In the genomic region with DNA sequence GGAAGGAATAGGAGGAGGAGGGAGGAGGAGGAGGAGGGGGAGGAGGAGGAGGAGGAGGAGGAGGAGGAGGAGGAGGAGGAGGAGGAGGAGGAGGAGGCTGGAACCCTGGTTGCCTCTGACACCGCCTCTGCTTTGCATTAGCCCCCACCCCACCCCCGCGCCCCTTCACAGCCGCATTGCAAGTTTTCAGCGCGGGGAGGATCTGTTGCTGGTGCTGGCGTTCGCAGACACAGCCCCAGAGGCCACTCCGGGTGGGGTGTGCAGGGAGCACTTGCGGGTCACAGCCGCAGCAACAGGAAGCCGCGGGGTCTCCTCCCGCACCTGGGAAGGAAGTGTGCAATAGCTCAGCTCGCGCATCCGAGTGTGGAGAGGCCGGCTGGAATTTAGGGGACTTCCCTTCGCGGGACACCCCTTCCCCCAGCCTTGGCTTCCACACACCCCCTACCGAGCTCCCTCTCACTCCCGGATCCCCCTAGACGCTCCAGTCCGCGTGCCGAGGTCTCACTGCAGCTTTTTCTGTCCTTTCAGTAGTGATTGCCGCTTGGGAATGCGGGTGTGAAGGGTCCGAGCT, we compare ENCODE assay signal across 7 mouse cellular contexts. TPM values are rescaled to one million over a fixed set of nuclear protein-coding genes. Genes with fewer than 3 reads are reported as not detected.
DNase-seq lines count a peak whose midpoint lies in the region; ATAC-seq lines count a peak whose summit lies in the region.

No protein-coding gene starts in this region.

- ATAC-seq in intestine, embryonic 14.5 days (replicated peaks; ENCODE audit: low FRiP score, low TSS enrichment, low read depth), result peak; percentile 23
- peak; percentile 25; the same call in 1 of the 2 replicates for ATAC-seq in megakaryocyte progenitor cell, adult 5-6 weeks (replicated peaks; ENCODE audit: poor library complexity)

- H3K27me3 ChIP-seq in intestine, embryonic 14.5 days (replicated peaks; ENCODE audit: control insufficient read depth, insufficient read depth, low read length), result no peaks in the 10 kb centered on the region

- peaks cover 16% of the 10 kb centered on the region for H3K4me1 ChIP-seq in intestine, embryonic 14.5 days (replicated peaks; ENCODE audit: control insufficient read depth, insufficient read depth, low read length)

- intact Hi-C loops in left cerebral cortex, postnatal 36 days (cut with DNase I), result loop anchor here (2.0 to 5.0 kb wide), 4 partner anchors 51 to 373 kb away; partner anchors contain the start of gene Cgrrf1

- WGBS in intestine, embryonic 14.5 days, result 0% methylated on average over 19 of the region's 29 CpGs

- H3K36me3 ChIP-seq in intestine, embryonic 14.5 days (ENCODE audit: control insufficient read depth, insufficient read depth, low read length), result 0 out of 2 replicates have a peak, but pooled peaks cover 3% of the 10 kb centered on the region

- H3K9ac ChIP-seq in intestine, embryonic 14.5 days (ENCODE audit: low read length), result peak overlapping the region; percentile 74

- peak overlapping the region; percentile 96 for H3K4me2 ChIP-seq in intestine, embryonic 14.5 days (ENCODE audit: low read length)

- peak; percentile 55 for DNase-seq in ZHBTc4 (ENCODE audit: low read depth, low spot score)
- DNase-seq in cerebellum, postnatal 25 days, result peak; percentile 53 to 59
- peak; percentile 47 for DNase-seq in gastrocnemius, postnatal 25 days
- peak; percentile 87 for DNase-seq in intestine, embryonic 14.5 days (ENCODE audit: low spot score)
- peak; percentile 55 for DNase-seq in left cerebral cortex, postnatal 36 days (ENCODE audit: low spot score in 2 of 2)
- DNase-seq in right cerebral cortex, postnatal 4 days, result peak; percentile 53

- H3K27ac ChIP-seq in intestine, embryonic 14.5 days (ENCODE audit: low read depth), result peak overlapping the region; percentile 87

- peak overlapping the region; percentile 75 for H3K4me3 ChIP-seq in intestine, embryonic 14.5 days (ENCODE audit: low read depth, low read length)

- H3K9me3 ChIP-seq in intestine, embryonic 14.5 days (ENCODE audit: control insufficient read depth, low read length), result no peaks in the 10 kb centered on the region

RNA-seq across cellular contexts. Expression of gene Samd4, which starts 1.3 kb away (rescaled TPM):
- 10 to 100 TPM; 34.2 to 54.3 TPM for total RNA-seq in gastrocnemius, postnatal 25 days (2021)
- polyA plus RNA-seq in intestine, embryonic 14.5 days (2014; fragmentation: Nextera tagmentation; extraction: Ambion mirVana), result 4.4 and 4.9 TPM in 2 replicates
- 10 to 100 TPM; 25.8 to 27.2 TPM for total RNA-seq in left cerebral cortex, postnatal 36 days (2021)
- total RNA-seq in megakaryocyte progenitor cell, adult 5-6 weeks (2015), result 0.15 TPM in 1 of 2 replicates, not detected in the other
- total RNA-seq in megakaryocyte progenitor cell, adult 5-6 weeks (2017), result 0.10 TPM in 1 of 2 replicates, not detected in the other

RNA-seq across cellular contexts. Expression of gene Cgrrf1, which starts 52.0 kb away (rescaled TPM):
- total RNA-seq in gastrocnemius, postnatal 25 days (2021), result 10 to 100 TPM; 48.6 to 51.3 TPM
- polyA plus RNA-seq in intestine, embryonic 14.5 days (2014; fragmentation: Nextera tagmentation; extraction: Ambion mirVana), result 25.3 and 28.6 TPM in 2 replicates
- 10 to 100 TPM; 34.5 to 36.3 TPM for total RNA-seq in left cerebral cortex, postnatal 36 days (2021)
- total RNA-seq in megakaryocyte progenitor cell, adult 5-6 weeks (2015), result 19.0 and 31.0 TPM in 2 replicates
- total RNA-seq in megakaryocyte progenitor cell, adult 5-6 weeks (2017), result 18.4 and 19.0 TPM in 2 replicates

Comparison
In these comparisons a context has a peak if more than half of its experiments do, and no peak if none do; other contexts are left out.
1. Peak in every context shown above with its lines: DNase-seq, ATAC-seq, H3K4me3 ChIP-seq and H3K27ac ChIP-seq.
2. RNA of gene Samd4, which starts 1.3 kb away (total RNA-seq): 34.2 to 54.3 TPM in gastrocnemius, postnatal 25 days and 25.8 to 27.2 TPM in left cerebral cortex, postnatal 36 days; 0.10 to 0.15 TPM in megakaryocyte progenitor cell, adult 5-6 weeks; every median in the first group is over 10 times any median in the second.